Mouse (Mus musculus) hindbrain, embryonic 14.5 days (tissue): ENCODE results near the gene Clasp2. TPM values are rescaled to one million over a fixed set of nuclear protein-coding genes. Genes with fewer than 3 reads are reported as not detected.
A peak's percentile ranks its signal among the peaks of the same experiment; 100 is the strongest.

Experiments used
- ATAC-seq: fragments of 200-750 bp; cut with Nextera tagmentation; 2 replicates; pipeline ENCODE4 v1.8.0; 2017; ENCODE audit warnings: moderate number of reproducible peaks, mild to moderate bottlenecking, moderate TSS enrichment, moderate library complexity; ENCODE audit not compliant: low FRiP score
- DNase-seq: peaks from one replicate; pipeline ENCODE4 v3.0.0-alpha.2; 2015; ENCODE audit warnings: low spot score
- H3K27ac ChIP-seq: fragments of 300-500 bp; sonication (generic); 2 replicates; pipeline ENCODE4 v1.5.1; 2014; ENCODE audit warnings: mild to moderate bottlenecking, moderate library complexity
- H3K27me3 ChIP-seq: fragments of 300-500 bp; sonication (generic); 2 replicates; pipeline ENCODE4 v1.6.1; 2014; ENCODE audit warnings: mild to moderate bottlenecking, low read length, mixed read lengths; ENCODE audit not compliant: control insufficient read depth, insufficient read depth
- H3K36me3 ChIP-seq: fragments of 300-500 bp; sonication (generic); replicated peaks from 2 replicates; pipeline ENCODE4 v1.6.1; 2014; ENCODE audit not compliant: control insufficient read depth, insufficient read depth
- H3K4me1 ChIP-seq: fragments of 300-500 bp; sonication (generic); replicated peaks from 2 replicates; pipeline ENCODE4 v1.6.1; 2014; ENCODE audit warnings: antibody characterized with exemption, low read length, mixed read lengths; ENCODE audit not compliant: control insufficient read depth, insufficient read depth
- H3K4me2 ChIP-seq: fragments of 300-500 bp; sonication (generic); replicated peaks from 2 replicates; pipeline ENCODE4 v1.6.1; 2014; ENCODE audit warnings: mild to moderate bottlenecking, moderate library complexity
- H3K4me3 ChIP-seq: fragments of 300-500 bp; sonication (generic); replicated peaks from 2 replicates; pipeline ENCODE4 v1.5.1; 2014; ENCODE audit warnings: mild to moderate bottlenecking, low read length
- H3K9ac ChIP-seq: fragments of 300-500 bp; sonication (generic); 2 replicates; pipeline ENCODE4 v1.6.1; 2014
- H3K9me3 ChIP-seq: fragments of 300-500 bp; sonication (generic); 2 replicates; pipeline ENCODE4 v1.6.1; 2016; ENCODE audit warnings: low read length; ENCODE audit not compliant: control insufficient read depth
- WGBS: fragments of 180-500 bp; shearing (Covaris S2); extraction: QIAGEN DNeasy Blood & Tissue Kit; methylation state at CpG from one replicate; pipeline ENCODE4 v1.1.7; 2014; 5-methylcytosine and 5-hydroxymethylcytosine counted together
- polyA plus RNA-seq: library from polyadenylated mRNA; unstranded; fragments of >200 nt; fragmentation: Nextera tagmentation; extraction: Ambion mirVana; gene quantifications from 2 replicates; pipeline ENCODE4 v1.2.1, GENCODE M21; 2014

The Clasp2 gene
- polyA plus RNA-seq, 1 experiment from 2014 or later: 154 TPM

DNA sequence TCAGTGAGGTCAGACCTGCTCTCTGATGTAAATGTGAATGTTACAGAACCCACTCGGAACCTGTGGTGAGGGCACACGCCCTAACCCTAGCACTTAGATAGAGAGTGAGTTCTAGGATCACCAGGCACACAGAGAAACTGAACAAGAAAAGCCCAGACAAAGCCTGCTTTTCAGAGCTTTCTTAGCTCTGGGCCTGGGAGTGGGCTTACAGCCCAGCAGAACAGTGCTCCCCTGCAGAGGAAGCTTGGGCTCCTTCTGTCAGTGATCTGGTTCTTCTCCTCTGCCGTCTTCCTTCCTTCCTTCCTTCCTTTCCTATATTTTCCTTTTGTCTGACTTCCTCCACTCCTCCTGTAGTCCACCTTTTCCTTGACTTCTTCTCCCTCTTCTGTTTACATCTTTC is 61.5 kb downstream of the Clasp2 start:
- no peaks in the 10 kb centered on the region for H3K9me3 ChIP-seq
- peak overlapping the region; percentile 29; the same call in 1 of the 2 replicates for H3K27ac ChIP-seq
- 64% methylated on average over 3 of the region's 3 CpGs for WGBS
- H3K36me3 ChIP-seq: no peaks in the 10 kb centered on the region
- 0 out of 2 replicates have a peak, but pooled peaks cover 4% of the 10 kb centered on the region for H3K4me1 ChIP-seq
- DNase-seq (no peak), ATAC-seq (no peak)
- H3K4me2 ChIP-seq: no peak overlapping the region
- no peak overlapping the region for H3K9ac ChIP-seq
- no peak overlapping the region for H3K4me3 ChIP-seq
- no peaks in the 10 kb centered on the region for H3K27me3 ChIP-seq

DNA sequence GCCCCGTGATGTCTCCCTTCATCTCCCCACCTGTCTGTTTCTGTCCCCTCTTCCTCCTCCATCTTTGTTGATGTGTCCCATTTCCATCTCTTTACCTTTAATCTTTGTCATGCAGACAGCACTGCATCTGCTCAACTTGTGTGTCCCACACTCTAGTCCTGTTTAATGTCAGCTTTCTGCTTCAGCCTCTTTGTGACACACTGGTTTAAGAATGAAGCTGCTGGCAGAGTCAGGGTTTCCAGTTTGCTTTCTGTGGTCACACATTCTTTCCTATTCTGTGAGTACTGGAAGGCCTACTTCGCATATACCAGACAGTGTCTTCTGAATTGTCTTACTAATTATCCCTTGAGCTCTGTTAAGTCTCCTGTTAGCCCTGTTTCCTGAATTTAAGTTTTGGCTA is 62.5 kb downstream of the Clasp2 start:
- Histone ChIP-seq H3K4me1 (0 out of 2 replicates have a peak, but pooled peaks cover 2% of the 10 kb centered on the region), H3K27me3 (no peaks in the 10 kb centered on the region), H3K36me3 (no peaks in the 10 kb centered on the region), H3K9me3 (no peaks in the 10 kb centered on the region), H3K4me3 (no peak overlapping the region), H3K4me2 (no peak overlapping the region), H3K9ac (no peak overlapping the region), H3K27ac (no peak overlapping the region)
- 80% methylated on average over 2 of the region's 2 CpGs for WGBS
- DNase-seq (no peak), ATAC-seq (no peak)

DNA sequence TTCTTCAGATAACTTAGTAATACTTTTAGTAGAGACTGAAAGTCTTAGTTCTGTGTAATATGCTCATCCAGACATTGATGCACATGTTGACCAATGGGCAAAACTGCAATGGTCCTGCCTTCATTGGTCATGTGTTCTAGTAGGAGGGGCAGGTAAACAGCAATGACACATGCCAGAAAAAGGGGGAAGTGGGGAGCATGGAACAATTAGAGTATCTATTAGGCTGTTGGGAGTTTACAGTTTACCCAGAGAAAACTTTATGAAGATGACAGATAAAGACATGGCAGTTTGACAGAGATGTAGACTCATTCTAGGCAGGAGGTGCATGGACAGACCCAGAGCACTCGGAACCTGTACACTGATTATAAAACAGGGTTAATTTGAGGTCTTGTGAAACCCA is 64.1 kb downstream of the Clasp2 start:
- ATAC-seq (no peak), DNase-seq (no peak)
- Histone ChIP-seq H3K4me2 (no peak overlapping the region), H3K36me3 (no peaks in the 10 kb centered on the region), H3K9ac (no peak overlapping the region), H3K9me3 (no peaks in the 10 kb centered on the region), H3K4me3 (no peak overlapping the region), H3K4me1 (no peaks in the 10 kb centered on the region), H3K27me3 (no peaks in the 10 kb centered on the region), H3K27ac (no peak overlapping the region)
- 88% methylated on average over 1 of the region's 1 CpGs for WGBS

DNA sequence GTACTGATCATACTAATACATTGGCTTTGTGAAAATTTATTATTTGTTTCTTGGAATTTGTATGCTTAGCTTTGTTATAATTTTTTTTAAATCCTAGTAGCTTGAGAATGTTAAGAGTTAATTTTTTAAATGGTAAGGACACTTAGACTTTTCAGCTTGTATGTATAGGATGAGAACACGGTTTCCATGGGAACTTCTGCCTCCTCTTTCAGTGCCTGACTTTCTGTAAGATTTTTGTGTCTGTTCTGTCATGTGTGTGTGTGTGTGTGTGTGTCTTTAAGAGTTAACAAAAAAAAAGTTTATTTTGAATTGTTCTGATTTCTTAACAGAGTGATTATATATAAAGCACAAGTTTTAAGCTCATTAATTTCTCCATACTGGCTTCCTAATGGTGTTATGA is 70.1 kb downstream of the Clasp2 start:
- Histone ChIP-seq H3K9ac (peak overlapping the region; percentile 79; the same call in 1 of the 2 replicates), H3K9me3 (no peaks in the 10 kb centered on the region), H3K4me1 (peaks cover 34% of the 10 kb centered on the region), H3K4me2 (peak overlapping the region; percentile 78), H3K36me3 (no peaks in the 10 kb centered on the region; the same call in 1 of the 2 replicates), H3K27ac (peak overlapping the region; percentile 94), H3K4me3 (peak overlapping the region; percentile 51), H3K27me3 (no peaks in the 10 kb centered on the region)
- ATAC-seq (no peak), DNase-seq (no peak)
- WGBS: 44% methylated on average over 1 of the region's 1 CpGs

DNA sequence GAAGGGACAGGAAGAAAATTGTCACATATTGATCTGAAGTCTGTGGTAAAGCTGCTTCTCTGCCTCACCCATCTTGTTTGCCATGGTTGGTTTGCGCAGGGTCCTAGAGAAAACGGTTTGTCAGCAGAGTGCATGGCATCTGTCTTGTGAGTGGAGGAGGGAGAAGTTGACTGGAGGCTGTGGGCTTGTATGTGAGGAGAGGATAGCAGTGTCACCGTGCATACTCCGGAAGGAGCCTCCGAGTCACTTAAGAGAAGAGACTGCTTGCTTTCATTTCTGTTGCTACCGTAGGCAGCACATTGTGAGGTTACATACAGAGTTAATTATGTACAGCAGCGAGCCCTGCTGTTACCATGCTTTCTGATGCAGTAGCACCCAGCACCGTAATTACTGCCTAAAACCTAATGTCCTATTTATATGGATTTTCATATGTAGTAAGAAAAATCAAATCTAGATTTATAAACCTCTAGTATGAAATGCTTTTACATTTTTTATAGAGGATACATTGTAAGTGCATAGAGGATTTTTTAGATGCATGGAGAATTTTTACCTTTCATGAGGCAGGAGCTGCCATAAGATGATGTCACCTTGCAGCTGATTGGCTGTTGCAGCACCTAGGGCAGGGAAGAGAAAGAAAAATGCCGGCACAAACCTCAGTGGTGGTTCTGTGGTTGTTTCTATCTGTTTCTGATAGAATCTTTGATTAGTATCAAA is 70.8 kb downstream of the Clasp2 start:
- Histone ChIP-seq H3K9me3 (no peaks in the 10 kb centered on the region), H3K4me1 (peaks cover 37% of the 10 kb centered on the region), H3K27me3 (no peaks in the 10 kb centered on the region), H3K4me2 (peak overlapping the region; percentile 78), H3K9ac (peak overlapping the region; percentile 79), H3K27ac (peak overlapping the region; percentile 94), H3K36me3 (peaks cover 3% of the 10 kb centered on the region; the same call in 1 of the 2 replicates), H3K4me3 (peak overlapping the region; percentile 51)
- WGBS: 20% methylated on average over 9 of the region's 9 CpGs
- peak; percentile 93 for ATAC-seq
- DNase-seq: peak; percentile 78

DNA sequence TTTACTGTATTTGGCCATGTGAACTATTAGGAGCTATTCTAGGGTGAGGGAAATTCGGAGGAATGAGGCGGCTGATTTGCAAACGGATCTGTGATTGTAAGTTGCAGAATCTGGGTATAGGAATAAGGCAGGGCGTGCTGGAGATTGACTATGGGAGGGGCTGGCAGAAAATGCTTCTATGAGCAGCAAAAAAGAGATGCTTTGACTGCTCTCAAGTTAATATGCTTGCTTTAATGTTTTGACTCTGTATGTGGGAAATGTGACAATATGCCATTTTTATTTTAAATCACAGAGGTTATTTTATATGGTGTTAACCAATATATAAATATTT is 71.4 kb downstream of the Clasp2 start:
- H3K9ac ChIP-seq: peak overlapping the region; percentile 79
- H3K4me2 ChIP-seq: peak overlapping the region; percentile 78
- 55% methylated on average over 4 of the region's 4 CpGs for WGBS
- H3K9me3 ChIP-seq: no peaks in the 10 kb centered on the region
- ATAC-seq (peak; percentile 47), DNase-seq (no peak)
- H3K4me1 ChIP-seq: peaks cover 37% of the 10 kb centered on the region
- peak overlapping the region; percentile 51 for H3K4me3 ChIP-seq
- H3K27ac ChIP-seq: peak overlapping the region; percentile 94
- H3K36me3 ChIP-seq: peaks cover 8% of the 10 kb centered on the region
- H3K27me3 ChIP-seq: no peaks in the 10 kb centered on the region

DNA sequence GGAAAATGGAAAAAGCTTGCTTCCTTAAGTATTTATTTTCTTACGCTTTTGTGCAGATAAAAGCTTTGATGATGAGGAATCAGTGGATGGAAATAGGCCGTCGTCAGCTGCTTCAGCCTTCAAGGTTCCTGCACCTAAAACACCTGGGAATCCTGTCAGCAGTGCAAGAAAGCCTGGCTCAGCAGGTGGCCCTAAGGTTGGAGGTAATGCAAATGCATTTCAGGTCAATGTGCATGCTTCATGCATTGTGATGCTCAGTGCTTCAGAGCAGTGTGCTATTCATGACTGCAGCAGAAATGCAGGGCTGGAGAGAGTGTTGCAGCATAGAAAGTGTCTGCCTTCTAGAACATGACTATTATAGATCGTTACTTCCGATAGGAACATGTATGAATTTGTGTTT is 71.8 kb downstream of the Clasp2 start:
- Histone ChIP-seq H3K27ac (peak overlapping the region; percentile 75), H3K4me2 (peak overlapping the region; percentile 78), H3K9me3 (no peaks in the 10 kb centered on the region), H3K27me3 (no peaks in the 10 kb centered on the region), H3K9ac (peak overlapping the region; percentile 79), H3K36me3 (peaks cover 11% of the 10 kb centered on the region), H3K4me1 (peaks cover 37% of the 10 kb centered on the region), H3K4me3 (peak overlapping the region; percentile 51)
- WGBS: 67% methylated on average over 5 of the region's 5 CpGs
- no peak for ATAC-seq
- DNase-seq: peak; percentile 42

DNA sequence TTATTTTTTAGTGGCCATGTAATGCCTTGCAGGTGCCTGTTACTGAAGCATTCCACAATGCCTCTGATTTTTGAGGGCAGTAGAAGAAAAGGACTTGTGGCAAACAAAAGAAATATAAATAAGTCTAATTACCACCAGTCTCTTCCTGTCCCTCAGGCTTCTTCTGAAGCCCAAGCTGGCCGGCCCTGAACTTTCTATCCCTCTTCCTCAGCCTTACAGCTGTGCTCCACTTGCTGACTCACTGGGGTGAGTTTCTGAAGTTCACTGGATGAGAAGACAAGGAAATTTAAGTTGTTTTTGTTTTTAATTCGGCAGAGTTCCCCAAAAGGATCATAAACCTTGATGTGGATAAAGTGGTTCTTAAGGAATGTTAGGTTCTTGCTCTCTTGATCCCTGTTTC is 74.6 kb downstream of the Clasp2 start:
- H3K4me2 ChIP-seq: no peak overlapping the region
- 80% methylated on average over 2 of the region's 2 CpGs for WGBS
- ATAC-seq: no peak
- no peak overlapping the region for H3K9ac ChIP-seq
- no peak overlapping the region for H3K4me3 ChIP-seq
- peaks cover 37% of the 10 kb centered on the region for H3K4me1 ChIP-seq
- no peak overlapping the region for H3K27ac ChIP-seq
- H3K9me3 ChIP-seq: no peaks in the 10 kb centered on the region
- H3K36me3 ChIP-seq: peaks cover 11% of the 10 kb centered on the region
- DNase-seq: no peak
- no peaks in the 10 kb centered on the region for H3K27me3 ChIP-seq

DNA sequence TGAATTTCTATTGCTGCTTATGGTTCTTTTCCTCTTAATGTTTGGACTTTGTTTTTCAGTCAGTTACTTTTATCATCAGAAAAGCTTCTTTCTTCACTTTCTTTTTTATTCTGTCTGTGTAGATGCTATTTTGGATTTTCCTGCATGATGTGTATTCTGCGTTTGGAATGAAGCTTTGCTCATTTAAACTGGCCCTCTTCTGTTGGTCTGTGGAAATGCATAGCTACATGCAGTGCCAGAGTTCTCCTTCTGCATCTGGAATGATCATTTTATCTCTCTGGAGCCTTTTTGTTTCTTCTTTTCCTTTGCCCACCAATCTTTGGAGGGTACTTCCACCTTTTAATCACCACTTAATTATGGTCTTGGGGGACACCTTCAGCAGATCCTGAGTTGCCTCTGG is 80.9 kb downstream of the Clasp2 start:
- Histone ChIP-seq H3K27me3 (no peaks in the 10 kb centered on the region), H3K9ac (no peak overlapping the region), H3K4me2 (no peak overlapping the region), H3K4me3 (no peak overlapping the region), H3K9me3 (no peaks in the 10 kb centered on the region), H3K4me1 (peaks cover 3% of the 10 kb centered on the region; the same call in 1 of the 2 replicates), H3K27ac (no peak overlapping the region), H3K36me3 (peaks cover 11% of the 10 kb centered on the region)
- no peak for DNase-seq
- 58% methylated on average over 1 of the region's 1 CpGs for WGBS
- ATAC-seq: no peak
